Mouse (Mus musculus): ENCODE results near the gene Pramel1. TPM values are rescaled to one million over a fixed set of nuclear protein-coding genes. Genes with fewer than 3 reads are reported as not detected.

The Pramel1 gene
- total and polyA plus RNA-seq, 3 experiments, result not detected

Other genes starting within 250 kb of the Pramel1 start
- 34.9 and 35.5 TPM in 2 replicates for gene Prdm2, start 181.4 kb upstream of the Pramel1 start, total RNA-seq (2014; fragmentation: Nextera tagmentation)
- 8.5 and 9.7 TPM in 2 replicates for gene Prdm2, start 181.4 kb upstream of the Pramel1 start, total RNA-seq (2017)
- 5.9 and 7.1 TPM in 2 replicates for gene Prdm2, start 181.4 kb upstream of the Pramel1 start, polyA plus RNA-seq (2012)
- gene Pdpn, start 94.9 kb upstream of the Pramel1 start, total RNA-seq (2014; fragmentation: Nextera tagmentation), result not detected in 2 replicates
- gene Pdpn, start 94.9 kb upstream of the Pramel1 start, total RNA-seq (2017), result 0.05 TPM in 1 of 2 replicates, not detected in the other
- not detected in 2 replicates for gene Pdpn, start 94.9 kb upstream of the Pramel1 start, polyA plus RNA-seq (2012)
- gene Lrrc38, start 44.7 kb upstream of the Pramel1 start, total RNA-seq (2014; fragmentation: Nextera tagmentation), result not detected in 2 replicates
- gene Lrrc38, start 44.7 kb upstream of the Pramel1 start, total RNA-seq (2017), result not detected in 2 replicates
- not detected in 2 replicates for gene Lrrc38, start 44.7 kb upstream of the Pramel1 start, polyA plus RNA-seq (2012)
- 24.6 and 28.7 TPM in 2 replicates for gene Pramef8, start 18.0 kb downstream of the Pramel1 start, total RNA-seq (2014; fragmentation: Nextera tagmentation)
- 32.2 and 37.9 TPM in 2 replicates for gene Pramef8, start 18.0 kb downstream of the Pramel1 start, total RNA-seq (2017)
- 0.88 and 1.2 TPM in 2 replicates for gene Pramef8, start 18.0 kb downstream of the Pramel1 start, polyA plus RNA-seq (2012)
- gene Oog4, start 55.9 kb downstream of the Pramel1 start, total RNA-seq (2014; fragmentation: Nextera tagmentation), result not detected in 2 replicates
- gene Oog4, start 55.9 kb downstream of the Pramel1 start, total RNA-seq (2017), result 0.05 TPM in 1 of 2 replicates, not detected in the other
- gene Oog4, start 55.9 kb downstream of the Pramel1 start, polyA plus RNA-seq (2012), result not detected in 2 replicates
- gene Gm13043, start 116.9 kb downstream of the Pramel1 start, total RNA-seq (2014; fragmentation: Nextera tagmentation), result not detected in 2 replicates
- gene Gm13043, start 116.9 kb downstream of the Pramel1 start, total RNA-seq (2017), result not detected in 2 replicates
- gene Gm13043, start 116.9 kb downstream of the Pramel1 start, polyA plus RNA-seq (2012), result not detected in 2 replicates
- gene Gm13040, start 141.5 kb downstream of the Pramel1 start, total RNA-seq (2014; fragmentation: Nextera tagmentation), result not detected in 2 replicates
- 0.12 TPM in 1 of 2 replicates, not detected in the other for gene Gm13040, start 141.5 kb downstream of the Pramel1 start, total RNA-seq (2017)
- not detected in 2 replicates for gene Gm13040, start 141.5 kb downstream of the Pramel1 start, polyA plus RNA-seq (2012)
- gene BC080695, start 157.3 kb downstream of the Pramel1 start, total RNA-seq (2014; fragmentation: Nextera tagmentation), result not detected in 2 replicates
- not detected in 2 replicates for gene BC080695, start 157.3 kb downstream of the Pramel1 start, total RNA-seq (2017)
- not detected in 2 replicates for gene BC080695, start 157.3 kb downstream of the Pramel1 start, polyA plus RNA-seq (2012)
- not detected in 2 replicates for gene Gm13057, start 157.3 kb downstream of the Pramel1 start, total RNA-seq (2014; fragmentation: Nextera tagmentation)
- gene Gm13057, start 157.3 kb downstream of the Pramel1 start, total RNA-seq (2017), result not detected in 2 replicates
- gene Gm13057, start 157.3 kb downstream of the Pramel1 start, polyA plus RNA-seq (2012), result not detected in 2 replicates
- not detected in 2 replicates for gene Gm13083, start 220.6 kb downstream of the Pramel1 start, total RNA-seq (2014; fragmentation: Nextera tagmentation)
- gene Gm13083, start 220.6 kb downstream of the Pramel1 start, total RNA-seq (2017), result 0.11 and 0.12 TPM in 2 replicates
- gene Gm13083, start 220.6 kb downstream of the Pramel1 start, polyA plus RNA-seq (2012), result not detected in 2 replicates